In genomic region chr16:18581623-18582205, GRCm38 (mm10) we compare ENCODE assay signal across 8 mouse cellular contexts. TPM values are rescaled to one million over a fixed set of nuclear protein-coding genes. Genes with fewer than 3 reads are reported as not detected.
DNase-seq lines count a peak whose midpoint lies in the region; ATAC-seq and TF ChIP-seq lines count a peak whose summit lies in the region.

No protein-coding gene starts in this region.

- 2% methylated on average over 65 of the region's 66 CpGs for WGBS in kidney, adult 2 months
- 1% methylated on average over 66 of the region's 66 CpGs for WGBS in hindbrain, embryonic 10.5 days
- WGBS in liver, embryonic 16.5 days (ENCODE audit: insufficient replicate concordance) = under 1% methylated on average over 50 of the region's 66 CpGs
- WGBS in stomach, embryonic 15.5 days = 2% methylated on average over 65 of the region's 66 CpGs

- no peak for ATAC-seq in liver, embryonic 16.5 days (ENCODE audit: low read depth)
- ATAC-seq in stomach, embryonic 15.5 days (ENCODE audit: insufficient read depth, low FRiP score, low read depth) = no peak
- no peak for ATAC-seq in inflammation-experienced regulatory T-cells, adult 6 months

- no peak overlapping the region for H3K27ac ChIP-seq in kidney, adult 2 months (ENCODE audit: insufficient read depth, low read depth, low read length)
- peak overlapping the region; percentile 79 for H3K27ac ChIP-seq in hindbrain, embryonic 10.5 days
- no peak overlapping the region for H3K27ac ChIP-seq in liver, embryonic 16.5 days (ENCODE audit: low read length)
- no peak overlapping the region for H3K27ac ChIP-seq in stomach, embryonic 15.5 days

- peak overlapping the region; percentile 48 for H3K4me2 ChIP-seq in liver, embryonic 16.5 days (ENCODE audit: low read depth, low read length)
- H3K4me2 ChIP-seq in stomach, embryonic 15.5 days = peak overlapping the region; percentile 62

- peak; percentile 15 for DNase-seq in kidney, adult 2 months
- DNase-seq in kidney, adult 11 months = no peak
- peak; percentile 39 for DNase-seq in embryo, embryonic 10 days (ENCODE audit: low spot score)
- peak; percentile 58 for DNase-seq in hindbrain, embryonic 10.5 days (ENCODE audit: low spot score)
- no peak for DNase-seq in frontal cortex, postnatal 14 days (ENCODE audit: low spot score in 2 of 2)

- H3K9ac ChIP-seq in liver, embryonic 16.5 days (ENCODE audit: low read depth, low read length) = no peak overlapping the region
- no peak overlapping the region; the same call in 1 of the 2 replicates for H3K9ac ChIP-seq in stomach, embryonic 15.5 days

- peak overlapping the region; percentile 36 for H3K4me3 ChIP-seq in kidney, adult 2 months (ENCODE audit: insufficient read depth, low read depth, low read length)
- peak overlapping the region; percentile 49 for H3K4me3 ChIP-seq in hindbrain, embryonic 10.5 days
- H3K4me3 ChIP-seq in liver, embryonic 16.5 days (ENCODE audit: low read depth, low read length) = peak overlapping the region; percentile 32
- H3K4me3 ChIP-seq in stomach, embryonic 15.5 days (replicated peaks) = peak overlapping the region; percentile 38

- no peaks in the 10 kb centered on the region for H3K36me3 ChIP-seq in kidney, adult 2 months (ENCODE audit: control insufficient read depth, insufficient read depth, low read length)
- no peaks in the 10 kb centered on the region for H3K36me3 ChIP-seq in hindbrain, embryonic 10.5 days
- no peaks in the 10 kb centered on the region for H3K36me3 ChIP-seq in liver, embryonic 16.5 days (ENCODE audit: control insufficient read depth, insufficient read depth)
- H3K36me3 ChIP-seq in stomach, embryonic 15.5 days = no peaks in the 10 kb centered on the region

- TF ChIP-seq POLR2A in kidney, adult 2 months (IDR thresholded peaks at IDR 0.05; ENCODE audit: low read depth, low read length) = no peak

- H3K9me3 ChIP-seq in hindbrain, embryonic 10.5 days = no peaks in the 10 kb centered on the region
- H3K9me3 ChIP-seq in liver, embryonic 16.5 days (replicated peaks; ENCODE audit: control insufficient read depth, low read length) = no peaks in the 10 kb centered on the region
- H3K9me3 ChIP-seq in stomach, embryonic 15.5 days = no peaks in the 10 kb centered on the region

- peaks cover 10% of the 10 kb centered on the region for H3K27me3 ChIP-seq in kidney, adult 2 months (replicated peaks; ENCODE audit: control insufficient read depth, insufficient read depth, low read length)
- peaks cover 96% of the 10 kb centered on the region for H3K27me3 ChIP-seq in hindbrain, embryonic 10.5 days (ENCODE audit: insufficient read depth, poor library complexity, severe bottlenecking)
- H3K27me3 ChIP-seq in liver, embryonic 16.5 days (ENCODE audit: control insufficient read depth, insufficient read depth, low read depth, low read length) = peaks cover 80% of the 10 kb centered on the region
- peaks cover 83% of the 10 kb centered on the region for H3K27me3 ChIP-seq in stomach, embryonic 15.5 days (replicated peaks)

- no peak for TF ChIP-seq CTCF in kidney, adult 2 months (conservative IDR thresholded peaks at IDR 0.05; ENCODE audit: insufficient read depth, insufficient read length, low read depth, low read length)

- H3K4me1 ChIP-seq in kidney, adult 2 months (ENCODE audit: control insufficient read depth, insufficient read depth, low read length) = no peaks in the 10 kb centered on the region
- H3K4me1 ChIP-seq in hindbrain, embryonic 10.5 days (replicated peaks) = peaks cover 64% of the 10 kb centered on the region
- peaks cover 3% of the 10 kb centered on the region for H3K4me1 ChIP-seq in liver, embryonic 16.5 days (ENCODE audit: control insufficient read depth, low read depth, low read length)
- H3K4me1 ChIP-seq in stomach, embryonic 15.5 days = peaks cover 29% of the 10 kb centered on the region

RNA-seq across cellular contexts. Expression of gene Tbx1, which starts 8.8 kb away (rescaled TPM):
- polyA plus RNA-seq in kidney, adult 2 months (2012; rRNA removed) = 0.15 and 1.7 TPM in 2 replicates
- polyA plus RNA-seq in hindbrain, embryonic 10.5 days (2016; fragmentation: Nextera tagmentation; extraction: Ambion mirVana) = 11.3 and 15.3 TPM in 2 replicates
- 0.07 TPM in 1 of 2 replicates, not detected in the other for polyA plus RNA-seq in liver, embryonic 16.5 days (2015; fragmentation: Nextera tagmentation; extraction: Ambion mirVana)
- polyA plus RNA-seq in stomach, embryonic 15.5 days (2015; fragmentation: Nextera tagmentation; extraction: Ambion mirVana) = 0.85 and 1.1 TPM in 2 replicates
- polyA plus RNA-seq in inflammation-experienced regulatory T-cells, adult 6 months (2017; shearing (Covaris generic)) = not detected

RNA-seq across cellular contexts. Expression of gene Gp1bb, which starts 40.5 kb away (rescaled TPM):
- polyA plus RNA-seq in kidney, adult 2 months (2012; rRNA removed) = 0.34 and 0.69 TPM in 2 replicates
- polyA plus RNA-seq in hindbrain, embryonic 10.5 days (2016; fragmentation: Nextera tagmentation; extraction: Ambion mirVana) = 4.2 and 9.2 TPM in 2 replicates
- 13.9 and 18.2 TPM in 2 replicates for polyA plus RNA-seq in liver, embryonic 16.5 days (2015; fragmentation: Nextera tagmentation; extraction: Ambion mirVana)
- polyA plus RNA-seq in stomach, embryonic 15.5 days (2015; fragmentation: Nextera tagmentation; extraction: Ambion mirVana) = 1.3 and 1.6 TPM in 2 replicates
- not detected for polyA plus RNA-seq in inflammation-experienced regulatory T-cells, adult 6 months (2017; shearing (Covaris generic))

RNA-seq across cellular contexts. Expression of gene Gm49601, which starts 44.5 kb away (rescaled TPM):
- polyA plus RNA-seq in kidney, adult 2 months (2012; rRNA removed) = 1.1 and 1.4 TPM in 2 replicates
- 3.4 and 8.5 TPM in 2 replicates for polyA plus RNA-seq in hindbrain, embryonic 10.5 days (2016; fragmentation: Nextera tagmentation; extraction: Ambion mirVana)
- 0.28 and 0.55 TPM in 2 replicates for polyA plus RNA-seq in liver, embryonic 16.5 days (2015; fragmentation: Nextera tagmentation; extraction: Ambion mirVana)
- polyA plus RNA-seq in stomach, embryonic 15.5 days (2015; fragmentation: Nextera tagmentation; extraction: Ambion mirVana) = 2.6 and 3.4 TPM in 2 replicates
- not detected for polyA plus RNA-seq in inflammation-experienced regulatory T-cells, adult 6 months (2017; shearing (Covaris generic))

RNA-seq across cellular contexts. Expression of gene Sept5, which starts 48.0 kb away (rescaled TPM):
- 3.1 and 3.8 TPM in 2 replicates for polyA plus RNA-seq in kidney, adult 2 months (2012; rRNA removed)
- 42.3 and 71.9 TPM in 2 replicates for polyA plus RNA-seq in hindbrain, embryonic 10.5 days (2016; fragmentation: Nextera tagmentation; extraction: Ambion mirVana)
- polyA plus RNA-seq in liver, embryonic 16.5 days (2015; fragmentation: Nextera tagmentation; extraction: Ambion mirVana) = 3.0 and 4.2 TPM in 2 replicates
- 21.7 and 22.9 TPM in 2 replicates for polyA plus RNA-seq in stomach, embryonic 15.5 days (2015; fragmentation: Nextera tagmentation; extraction: Ambion mirVana)
- polyA plus RNA-seq in inflammation-experienced regulatory T-cells, adult 6 months (2017; shearing (Covaris generic)) = under 1 TPM; 0.72 to 0.78 (median 0.77) TPM

Comparison
In these comparisons a context has a peak if more than half of its experiments do, and no peak if none do; other contexts are left out.
1. DNase-seq: peak in kidney, adult 2 months (single experiment), embryo, embryonic 10 days (single experiment) and hindbrain, embryonic 10.5 days (single experiment); none in kidney, adult 11 months (single experiment) and frontal cortex, postnatal 14 days (0 of 2).
2. Peak in every context shown above with its lines, with median percentiles within 50 percentile points of each other: H3K4me3 ChIP-seq.